In genomic region chr1:129491136-129491535, GRCm38 (mm10) we compare ENCODE assay signal across 8 mouse cellular contexts.
A peak's percentile ranks its signal among the peaks of the same experiment; 100 is the strongest.
DNase-seq lines count a peak whose midpoint lies in the region; TF ChIP-seq lines count a peak whose summit lies in the region.

No protein-coding gene starts in this region.

- 90% methylated on average over 3 of the region's 3 CpGs for WGBS in embryonic facial prominence, embryonic 10.5 days

- no peak overlapping the region for H3ac ChIP-seq in C2C12 (ENCODE audit: control insufficient read depth, insufficient read length, low read depth)

- H3K4me1 ChIP-seq in embryonic facial prominence, embryonic 10.5 days = no peaks in the 10 kb centered on the region

- no peaks in the 10 kb centered on the region for H3K79me3 ChIP-seq in C2C12 (ENCODE audit: low read depth)

- H3K4me3 ChIP-seq in layer of hippocampus, adult 2 months = no peak overlapping the region
- H3K4me3 ChIP-seq in C2C12 (ENCODE audit: insufficient read depth, poor library complexity, severe bottlenecking) = no peak overlapping the region
- no peak overlapping the region for H3K4me3 ChIP-seq in embryonic facial prominence, embryonic 10.5 days

- no peaks in the 10 kb centered on the region for H3K27me3 ChIP-seq in C2C12 (ENCODE audit: control insufficient read depth, insufficient read depth, insufficient read length)
- no peaks in the 10 kb centered on the region for H3K27me3 ChIP-seq in embryonic facial prominence, embryonic 10.5 days (replicated peaks; ENCODE audit: low read depth, poor library complexity, severe bottlenecking)

- no peaks in the 10 kb centered on the region for H3K9me3 ChIP-seq in embryonic facial prominence, embryonic 10.5 days

- H3K36me3 ChIP-seq in C2C12 (ENCODE audit: control insufficient read depth, insufficient read depth) = no peaks in the 10 kb centered on the region
- H3K36me3 ChIP-seq in embryonic facial prominence, embryonic 10.5 days (replicated peaks) = no peaks in the 10 kb centered on the region

- TF ChIP-seq CTCF in layer of hippocampus, adult 2 months (conservative IDR thresholded peaks at IDR 0.05) = peak; percentile 78
- peak; percentile 35 for TF ChIP-seq CTCF in C2C12 (IDR thresholded peaks at IDR 0.05; ENCODE audit: control insufficient read depth, insufficient read depth, insufficient read length)

- H3K79me2 ChIP-seq in C2C12 (ENCODE audit: control insufficient read depth, insufficient read depth) = no peaks in the 10 kb centered on the region

- DNase-seq in cerebellum, adult 8-10 months = peak; percentile 2
- DNase-seq in cerebellum, adult 9-11 months = no peak
- peak in 1 of 2 experiments; percentile 15 for DNase-seq in layer of hippocampus, adult 2 months (ENCODE audit: low spot score in 2 of 2)
- DNase-seq in layer of hippocampus, adult 9-10 months (ENCODE audit: low spot score) = no peak
- peak; percentile 11 for DNase-seq in embryonic facial prominence, embryonic 10.5 days (ENCODE audit: low spot score)
- no peak for DNase-seq in ovary, adult 18-20 months (ENCODE audit: low spot score)
- no peak for DNase-seq in layer of hippocampus, postnatal 36 days

- H3K27ac ChIP-seq in layer of hippocampus, adult 2 months = no peak overlapping the region
- H3K27ac ChIP-seq in embryonic facial prominence, embryonic 10.5 days (replicated peaks) = no peak overlapping the region

TF ChIP-seq in C2C12, 6 proteins besides CTCF, POLR2A, EP300 and RAD21:
- no peak for TF ChIP-seq MYOD1 (IDR thresholded peaks at IDR 0.05; ENCODE audit: control insufficient read depth, insufficient read length, low read depth)
- TF ChIP-seq CEBPB (IDR thresholded peaks at IDR 0.05; ENCODE audit: low read depth) = no peak
- TF ChIP-seq MAX (IDR thresholded peaks at IDR 0.05) = no peak
- no peak for TF ChIP-seq MYOG (IDR thresholded peaks at IDR 0.05; ENCODE audit: control insufficient read depth, extremely low read depth, insufficient read length)
- TF ChIP-seq USF1 (IDR thresholded peaks at IDR 0.05; ENCODE audit: low read depth) = no peak
- no peak for TF ChIP-seq FOSL1 (IDR thresholded peaks at IDR 0.05; ENCODE audit: insufficient read depth, low read length, poor library complexity, severe bottlenecking)
TF ChIP-seq in C2C12: peak in this region for 0.

Comparison
In these comparisons a context has a peak if more than half of its experiments do, and no peak if none do; other contexts are left out.
1. DNase-seq: peak in cerebellum, adult 8-10 months (single experiment) and embryonic facial prominence, embryonic 10.5 days (single experiment); none in cerebellum, adult 9-11 months (single experiment), layer of hippocampus, adult 9-10 months (single experiment), ovary, adult 18-20 months (single experiment) and layer of hippocampus, postnatal 36 days (0 of 2).